Mouse (Mus musculus) E14TG2a.4 (cell line): ENCODE measurements around the gene Il17rd.

Experiments used
- CTCF ChIP-seq: conservative IDR thresholded peaks from 2 replicates; pipeline ENCODE4 v1.5.1; 2014; ENCODE audit warnings: low read length
- NANOG ChIP-seq: IDR thresholded peaks from 2 replicates; pipeline ENCODE4 v1.6.1; 2014; ENCODE audit warnings: borderline replicate concordance, low read length, mixed read lengths

DNA sequence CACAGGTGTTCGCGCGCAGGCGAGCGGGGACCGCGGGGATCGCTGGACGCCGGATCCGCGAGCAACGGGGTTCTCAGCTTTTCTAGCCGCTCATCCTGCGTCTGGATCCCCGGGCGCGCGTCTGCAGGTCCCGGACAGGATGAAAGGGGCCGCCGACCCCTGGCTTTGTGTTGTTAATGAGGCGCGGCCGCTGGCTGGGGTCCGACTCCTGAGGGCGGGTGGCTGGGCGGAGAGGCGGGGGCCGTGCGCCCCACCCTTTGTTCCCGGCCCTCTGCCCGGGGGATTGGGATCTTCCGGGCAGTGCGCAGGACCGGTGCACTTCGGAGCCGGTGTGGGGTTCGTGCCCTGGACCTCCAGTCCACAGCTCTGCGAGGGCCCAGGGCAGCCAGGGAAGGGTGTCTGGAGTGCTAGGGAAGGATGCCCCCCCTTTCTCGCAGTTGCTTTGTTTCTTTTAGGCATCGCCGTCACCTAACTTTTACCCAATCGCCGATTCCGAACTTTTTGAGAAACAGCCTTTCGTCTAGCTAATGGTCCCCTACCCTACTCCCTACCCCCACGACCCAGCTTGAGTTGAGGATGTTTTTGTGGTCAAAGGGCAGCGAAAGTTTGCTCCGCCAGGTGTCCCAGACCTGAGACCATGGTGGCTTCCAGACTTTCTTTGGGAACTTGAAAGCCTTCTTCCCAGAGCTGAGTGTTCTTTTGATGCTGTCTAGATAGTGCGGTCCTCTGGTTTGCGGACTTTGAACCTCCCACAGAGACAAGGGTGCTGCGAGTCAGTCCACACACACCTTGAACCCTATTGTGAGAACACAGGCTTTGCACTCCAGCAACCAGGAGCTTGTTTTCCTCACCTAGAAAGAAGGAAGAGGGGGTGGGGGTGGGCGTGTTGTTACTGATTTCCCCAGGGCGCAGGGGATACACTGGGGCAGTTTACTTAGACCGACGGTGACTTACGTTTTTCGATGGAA, 824 bp downstream of the Il17rd start:
- TF ChIP-seq CTCF (no peak), NANOG (no peak)
